Mouse (Mus musculus) splenic B cell, adult 2 months (primary cell): ENCODE results near the gene Glrx.

Experiments
- DNase-seq: peaks from one replicate; pipeline ENCODE4 v3.0.0-alpha.2; 2011; ENCODE audit warnings: low read depth, low spot score
- H3K27me3 ChIP-seq: 2 replicates; pipeline ENCODE4 v1.6.1; 2012; ENCODE audit warnings: mild to moderate bottlenecking, low read length, moderate library complexity, mixed read lengths; ENCODE audit not compliant: control insufficient read depth, poor library complexity, insufficient read depth, severe bottlenecking
- H3K36me3 ChIP-seq: 2 replicates; pipeline ENCODE4 v1.6.1; 2012; ENCODE audit warnings: mild to moderate bottlenecking, low read length, moderate library complexity, mixed read lengths; ENCODE audit not compliant: control insufficient read depth, poor library complexity, insufficient read depth, severe bottlenecking

Gene Glrx

DNA sequence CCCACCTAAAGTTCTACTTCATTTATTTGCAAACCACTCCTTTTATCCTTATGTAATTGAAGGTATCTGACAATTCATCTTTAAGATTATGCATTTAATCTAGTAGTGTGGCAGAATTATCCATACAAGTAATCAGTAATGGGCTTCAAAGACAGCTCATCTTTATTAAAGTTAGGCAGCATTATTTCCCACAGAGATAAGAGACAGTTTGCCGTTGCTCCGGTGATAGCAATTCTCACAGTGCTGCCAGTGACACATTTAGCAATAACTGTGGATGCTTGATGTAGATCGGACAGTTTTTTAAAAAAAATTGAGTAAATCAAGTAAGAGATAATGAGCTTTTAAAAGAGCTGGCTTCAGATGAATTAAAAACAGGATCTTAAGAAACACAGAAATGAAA lies 52.6 kb downstream of the Glrx start:
- DNase-seq = no peak
- H3K36me3 ChIP-seq = no peaks in the 10 kb centered on the region
- H3K27me3 ChIP-seq = no peaks in the 10 kb centered on the region; the same call in 1 of the 2 replicates

DNA sequence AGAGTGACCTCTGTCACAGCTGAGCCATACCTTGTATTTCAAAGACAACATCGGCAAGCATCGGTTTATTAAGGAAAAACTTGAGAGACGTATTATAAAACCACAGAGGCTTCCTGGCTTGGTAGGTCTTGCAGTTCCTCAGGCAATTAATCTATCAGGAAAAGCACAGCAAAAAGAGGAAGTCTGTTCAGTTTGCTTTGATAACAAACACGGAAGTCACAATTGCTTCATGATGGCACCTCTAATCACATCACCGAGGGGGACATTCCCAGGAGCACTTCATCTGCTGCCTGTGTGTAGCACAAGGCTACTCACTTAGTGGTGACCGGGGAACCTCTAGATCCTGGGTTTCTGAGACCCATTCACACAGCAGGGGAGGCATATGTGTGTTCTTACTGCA lies 53.2 kb downstream of the Glrx start:
- H3K36me3 ChIP-seq = no peaks in the 10 kb centered on the region
- peak; percentile 31 for DNase-seq
- H3K27me3 ChIP-seq = no peaks in the 10 kb centered on the region; the same call in 1 of the 2 replicates
